Mouse (Mus musculus) embryonic fibroblast, embryonic 13.5 days (primary cell): ENCODE results near the gene Zfp668.

Source experiments
- CTCF ChIP-seq: IDR thresholded peaks from 2 replicates; pipeline ENCODE4 v1.5.1; 2011; ENCODE audit warnings: mild to moderate bottlenecking, control low read depth, low read length, moderate library complexity, borderline replicate concordance; ENCODE audit not compliant: insufficient read depth
- POLR2A ChIP-seq: IDR thresholded peaks from 2 replicates; pipeline ENCODE4 v1.6.1; 2011; ENCODE audit warnings: low read depth, mild to moderate bottlenecking, control low read depth, low read length, moderate library complexity

GRCm38 (mm10) chr7:127919290-127919689, 42.7 kb upstream of the Zfp668 start:
- no peak for TF ChIP-seq CTCF
- TF ChIP-seq POLR2A, result no peak
